Mouse (Mus musculus): ENCODE results near the gene Crabp2. TPM values are rescaled to one million over a fixed set of nuclear protein-coding genes. Genes with fewer than 3 reads are reported as not detected.
"Not testable (repeated sequence)": the region's sequence is repeated elsewhere in the genome, so short reads cannot be mapped to it uniquely, and the experiment has no call there.

The Crabp2 gene
- not detected in 2 replicates for total RNA-seq (2017)

- ATAC-seq (ENCODE audit: extremely low read depth, insufficient number of reproducible peaks, low FRiP score, poor library complexity, severe bottlenecking) = no peak
Observed at GRCm38 (mm10) chr3:87948378-87949265, at the start of gene Crabp2. TSS of gene Crabp2 (plus strand) at chr3:87948666.

GRCm38 (mm10) chr3:87899266-87899665, 49.2 kb upstream of the Crabp2 start:
- no peak for ATAC-seq (ENCODE audit: extremely low read depth, insufficient number of reproducible peaks, low FRiP score, poor library complexity, severe bottlenecking)

GRCm38 (mm10) chr3:87899776-87900175, 48.7 kb upstream of the Crabp2 start:
- no peak for ATAC-seq (ENCODE audit: extremely low read depth, insufficient number of reproducible peaks, low FRiP score, poor library complexity, severe bottlenecking)

- no peak for ATAC-seq (ENCODE audit: extremely low read depth, insufficient number of reproducible peaks, low FRiP score, poor library complexity, severe bottlenecking)
Observed at GRCm38 (mm10) chr3:87901036-87901624, 47.3 kb upstream of the Crabp2 start.

GRCm38 (mm10) chr3:87901959-87902358, 46.5 kb upstream of the Crabp2 start:
- ATAC-seq (ENCODE audit: extremely low read depth, insufficient number of reproducible peaks, low FRiP score, poor library complexity, severe bottlenecking) = not testable (repeated sequence)

- ATAC-seq (ENCODE audit: extremely low read depth, insufficient number of reproducible peaks, low FRiP score, poor library complexity, severe bottlenecking) = no peak
Observed at GRCm38 (mm10) chr3:87903821-87904220, 44.6 kb upstream of the Crabp2 start.

GRCm38 (mm10) chr3:87905880-87906485, 42.5 kb upstream of the Crabp2 start, which contains the start of gene Hdgf:
TSS of gene Hdgf (plus strand) at chr3:87906321.
- ATAC-seq (ENCODE audit: extremely low read depth, insufficient number of reproducible peaks, low FRiP score, poor library complexity, severe bottlenecking) = peak; percentile 88

- no peak for ATAC-seq (ENCODE audit: extremely low read depth, insufficient number of reproducible peaks, low FRiP score, poor library complexity, severe bottlenecking)
Observed at GRCm38 (mm10) chr3:87906601-87906980, 41.9 kb upstream of the Crabp2 start.

- ATAC-seq (ENCODE audit: extremely low read depth, insufficient number of reproducible peaks, low FRiP score, poor library complexity, severe bottlenecking) = no peak
Observed at GRCm38 (mm10) chr3:87906981-87907857, 41.2 kb upstream of the Crabp2 start.

- no peak for ATAC-seq (ENCODE audit: extremely low read depth, insufficient number of reproducible peaks, low FRiP score, poor library complexity, severe bottlenecking)
Observed at GRCm38 (mm10) chr3:87907906-87908305, 40.6 kb upstream of the Crabp2 start.

GRCm38 (mm10) chr3:87909381-87909780, 39.1 kb upstream of the Crabp2 start:
- no peak for ATAC-seq (ENCODE audit: extremely low read depth, insufficient number of reproducible peaks, low FRiP score, poor library complexity, severe bottlenecking)

GRCm38 (mm10) chr3:87909874-87910273, 38.6 kb upstream of the Crabp2 start:
- no peak for ATAC-seq (ENCODE audit: extremely low read depth, insufficient number of reproducible peaks, low FRiP score, poor library complexity, severe bottlenecking)

- ATAC-seq (ENCODE audit: extremely low read depth, insufficient number of reproducible peaks, low FRiP score, poor library complexity, severe bottlenecking) = 0 out of 2 replicates have a peak, but pooled peaks have one; percentile 21
Observed at GRCm38 (mm10) chr3:87910573-87911141, 37.8 kb upstream of the Crabp2 start.

GRCm38 (mm10) chr3:87913491-87913890, 35.0 kb upstream of the Crabp2 start:
- ATAC-seq (ENCODE audit: extremely low read depth, insufficient number of reproducible peaks, low FRiP score, poor library complexity, severe bottlenecking) = no peak

GRCm38 (mm10) chr3:87913891-87914290, 34.6 kb upstream of the Crabp2 start:
- no peak for ATAC-seq (ENCODE audit: extremely low read depth, insufficient number of reproducible peaks, low FRiP score, poor library complexity, severe bottlenecking)

- no peak for ATAC-seq (ENCODE audit: extremely low read depth, insufficient number of reproducible peaks, low FRiP score, poor library complexity, severe bottlenecking)
Observed at GRCm38 (mm10) chr3:87916990-87917389, 31.5 kb upstream of the Crabp2 start.

- ATAC-seq (ENCODE audit: extremely low read depth, insufficient number of reproducible peaks, low FRiP score, poor library complexity, severe bottlenecking) = no peak
Observed at GRCm38 (mm10) chr3:87918551-87918950, 29.9 kb upstream of the Crabp2 start.

- ATAC-seq (ENCODE audit: extremely low read depth, insufficient number of reproducible peaks, low FRiP score, poor library complexity, severe bottlenecking) = peak; percentile 78
Observed at GRCm38 (mm10) chr3:87919336-87920108, 28.9 kb upstream of the Crabp2 start, which contains the start of gene Mrpl24. TSS of gene Mrpl24 (plus strand) at chr3:87919506.
